Mouse (Mus musculus) kidney, postnatal 10 days (tissue): ENCODE results near the gene Gm17660.

ENCODE experiments used
- DNase-seq: peaks from one replicate; pipeline ENCODE4 v3.0.0; 2021; ENCODE audit warnings: mixed read lengths

Gene Gm17660

GRCm38 (mm10) chr5:104080736-104081135 is 3.3 kb upstream of the Gm17660 start:
- no peak for DNase-seq

GRCm38 (mm10) chr5:104076361-104076760 is 1.0 kb downstream of the Gm17660 start:
- DNase-seq: no peak

- peak; percentile 84 for DNase-seq
Measured at GRCm38 (mm10) chr5:104074388-104074787, 3.0 kb downstream of the Gm17660 start.

GRCm38 (mm10) chr5:104073602-104074001 is 3.8 kb downstream of the Gm17660 start:
- DNase-seq: no peak

GRCm38 (mm10) chr5:104072272-104072886 is 5.0 kb downstream of the Gm17660 start:
- peak; percentile 29 for DNase-seq

- no peak for DNase-seq
Measured at GRCm38 (mm10) chr5:104071048-104071447, 6.4 kb downstream of the Gm17660 start.

GRCm38 (mm10) chr5:104068751-104069150 is 8.7 kb downstream of the Gm17660 start:
- peak; percentile 29 for DNase-seq

GRCm38 (mm10) chr5:104062773-104063551 is 14.4 kb downstream of the Gm17660 start:
- DNase-seq: no peak

- no peak for DNase-seq
Measured at GRCm38 (mm10) chr5:104061936-104062772, 15.3 kb downstream of the Gm17660 start.

GRCm38 (mm10) chr5:104060429-104060828 is 17.0 kb downstream of the Gm17660 start:
- DNase-seq: no peak

GRCm38 (mm10) chr5:104059628-104060027 is 17.8 kb downstream of the Gm17660 start:
- peak; percentile 43 for DNase-seq

- peak; percentile 58 for DNase-seq
Measured at GRCm38 (mm10) chr5:104058021-104058420, 19.4 kb downstream of the Gm17660 start.

GRCm38 (mm10) chr5:104056295-104056694 is 21.1 kb downstream of the Gm17660 start:
- DNase-seq: no peak

GRCm38 (mm10) chr5:104055816-104056215 is 21.6 kb downstream of the Gm17660 start:
- no peak for DNase-seq

GRCm38 (mm10) chr5:104054938-104055337 is 22.5 kb downstream of the Gm17660 start:
- DNase-seq: no peak

GRCm38 (mm10) chr5:104052956-104053355 is 24.5 kb downstream of the Gm17660 start:
- DNase-seq: peak; percentile 24

GRCm38 (mm10) chr5:104048139-104048538 is 29.3 kb downstream of the Gm17660 start:
- DNase-seq: no peak

GRCm38 (mm10) chr5:104047200-104048105 is 30.0 kb downstream of the Gm17660 start:
- DNase-seq: peak; percentile 34

- DNase-seq: peak; percentile 98
Measured at GRCm38 (mm10) chr5:104046256-104047199, 30.9 kb downstream of the Gm17660 start, which contains the start of gene Nudt9. Nudt9 (plus strand) TSS chr5:104046306.

- DNase-seq: no peak
Measured at GRCm38 (mm10) chr5:104043704-104044103, 33.7 kb downstream of the Gm17660 start.

- no peak for DNase-seq
Measured at GRCm38 (mm10) chr5:104042906-104043305, 34.5 kb downstream of the Gm17660 start.
